Mouse (Mus musculus) liver, adult 2 months (tissue): ENCODE measurements around the gene 9230112D13Rik. TPM values are rescaled to one million over a fixed set of nuclear protein-coding genes. Genes with fewer than 3 reads are reported as not detected.

Experiments
- DNase-seq: peaks from one replicate; pipeline ENCODE4 v3.0.0-alpha.2; 2011; ENCODE audit warnings: low read depth, low spot score; ENCODE audit errors: extremely low read depth
- H3K27ac ChIP-seq: fragments of 200-500 bp; replicated peaks from 2 replicates; pipeline ENCODE4 v1.5.1; 2012; ENCODE audit warnings: low read depth, mild to moderate bottlenecking, control low read depth, inconsistent platforms, low read length; ENCODE audit not compliant: insufficient read depth
- H3K27me3 ChIP-seq: fragments of 200-500 bp; 2 replicates; pipeline ENCODE4 v1.6.1; 2012; ENCODE audit warnings: mild to moderate bottlenecking, moderate library complexity, low read length, inconsistent platforms; ENCODE audit not compliant: control insufficient read depth, insufficient read depth
- H3K36me3 ChIP-seq: fragments of 200-500 bp; 2 replicates; pipeline ENCODE4 v1.6.1; 2012; ENCODE audit warnings: low read length, inconsistent platforms; ENCODE audit not compliant: control insufficient read depth, insufficient read depth
- H3K4me1 ChIP-seq: fragments of 200-500 bp; 2 replicates; pipeline ENCODE4 v1.6.1; 2011; ENCODE audit warnings: low read length; ENCODE audit not compliant: control insufficient read depth, insufficient read depth
- H3K4me3 ChIP-seq: fragments of 200-500 bp; 2 replicates; pipeline ENCODE4 v1.5.1; 2011; ENCODE audit warnings: low read depth, mild to moderate bottlenecking, control low read depth, low read length, moderate library complexity; ENCODE audit not compliant: insufficient read depth
- H3K79me2 ChIP-seq: fragments of 200-500 bp; 2 replicates; pipeline ENCODE4 v1.6.1; 2012; ENCODE audit warnings: inconsistent platforms, mild to moderate bottlenecking, low read length, moderate library complexity; ENCODE audit not compliant: control insufficient read depth, insufficient read depth
- H3K9ac ChIP-seq: fragments of 200-500 bp; 2 replicates; pipeline ENCODE4 v1.6.1; 2012; ENCODE audit warnings: low read depth, mild to moderate bottlenecking, control low read depth, inconsistent platforms, low read length
- CTCF ChIP-seq: fragments of 200-500 bp; IDR thresholded peaks from 2 replicates; pipeline ENCODE4 v1.5.1; 2011; ENCODE audit warnings: low read depth, low read length, control low read depth
- POLR2A ChIP-seq: fragments of 200-500 bp; IDR thresholded peaks from 2 replicates; pipeline ENCODE4 v1.6.1; 2011; ENCODE audit warnings: low read length, control low read depth; ENCODE audit not compliant: insufficient read depth; ENCODE audit errors: extremely low read depth
- WGBS: fragments of 180-500 bp; shearing (Covaris S2); methylation state at CpG from one replicate; pipeline ENCODE4 v1.1.7; 2018; 5-methylcytosine and 5-hydroxymethylcytosine counted together
- polyA plus RNA-seq: library from polyadenylated mRNA; depleted of rRNA; stranded (reverse); fragments of >200 nt; gene quantifications from 2 replicates; pipeline ENCODE4 v1.2.3, GENCODE M21; 2012
- total RNA-seq: library from RNA; depleted of rRNA; stranded (reverse); fragments of >200 nt; gene quantifications from 2 replicates; pipeline ENCODE4 v1.2.3, GENCODE M21; 2014

Gene 9230112D13Rik
- total and polyA plus RNA-seq, 2 experiments: not detected

DNA sequence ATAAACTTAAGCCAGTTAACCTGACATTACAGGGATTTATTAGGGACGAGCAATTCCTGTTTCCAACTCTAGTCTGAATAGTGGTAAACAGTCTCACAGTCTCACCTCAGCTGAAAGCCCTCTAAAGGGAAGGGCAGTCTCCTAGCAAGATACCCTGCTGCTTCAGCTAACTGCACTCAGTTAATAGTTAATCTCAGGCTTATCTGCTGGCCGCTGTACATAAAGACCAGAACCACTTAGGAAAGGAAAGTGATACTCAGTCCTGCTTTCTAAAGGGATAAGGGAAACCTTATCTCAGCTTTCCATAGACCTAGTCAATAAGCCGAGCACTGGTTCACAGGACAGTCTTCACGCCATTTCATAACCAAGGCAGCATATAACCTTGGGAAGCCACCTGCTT lies 13.3 kb upstream of the 9230112D13Rik start:
- Histone ChIP-seq H3K79me2 (no peaks in the 10 kb centered on the region), H3K9ac (no peak overlapping the region), H3K27me3 (no peaks in the 10 kb centered on the region), H3K4me1 (peaks cover 4% of the 10 kb centered on the region; the same call in 1 of the 2 replicates), H3K36me3 (no peaks in the 10 kb centered on the region), H3K27ac (no peak overlapping the region), H3K4me3 (peak overlapping the region; percentile 34)
- no peak for TF ChIP-seq CTCF
- no peak for TF ChIP-seq POLR2A
- peak; percentile 53 for DNase-seq
- 22% methylated on average over 4 of the region's 4 CpGs for WGBS

DNA sequence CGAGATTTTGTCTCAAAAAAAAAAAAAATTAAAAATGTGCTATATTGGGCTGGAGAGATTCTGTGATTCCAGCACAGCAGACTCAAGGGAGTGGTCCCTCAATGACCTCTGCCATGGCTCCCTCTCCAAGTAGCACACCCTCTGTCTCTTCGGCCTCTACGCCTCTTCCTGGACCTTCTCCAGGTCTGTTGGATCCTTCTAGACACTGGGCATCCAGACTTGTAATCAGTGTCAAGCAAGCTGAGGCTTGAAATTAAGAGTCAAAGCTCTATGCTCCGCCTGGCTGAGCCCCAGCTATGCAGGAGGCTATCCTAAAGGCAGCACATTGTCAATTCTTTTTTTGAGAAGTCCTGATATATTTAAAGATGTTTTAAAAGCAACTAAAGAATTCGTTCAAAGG lies 10.9 kb upstream of the 9230112D13Rik start:
- Histone ChIP-seq H3K36me3 (no peaks in the 10 kb centered on the region), H3K9ac (no peak overlapping the region), H3K79me2 (no peaks in the 10 kb centered on the region), H3K4me1 (peaks cover 4% of the 10 kb centered on the region; the same call in 1 of the 2 replicates), H3K4me3 (no peak overlapping the region), H3K27me3 (no peaks in the 10 kb centered on the region), H3K27ac (no peak overlapping the region)
- DNase-seq: no peak
- TF ChIP-seq POLR2A (no peak), CTCF (no peak)
- WGBS: 77% methylated on average over 5 of the region's 5 CpGs

DNA sequence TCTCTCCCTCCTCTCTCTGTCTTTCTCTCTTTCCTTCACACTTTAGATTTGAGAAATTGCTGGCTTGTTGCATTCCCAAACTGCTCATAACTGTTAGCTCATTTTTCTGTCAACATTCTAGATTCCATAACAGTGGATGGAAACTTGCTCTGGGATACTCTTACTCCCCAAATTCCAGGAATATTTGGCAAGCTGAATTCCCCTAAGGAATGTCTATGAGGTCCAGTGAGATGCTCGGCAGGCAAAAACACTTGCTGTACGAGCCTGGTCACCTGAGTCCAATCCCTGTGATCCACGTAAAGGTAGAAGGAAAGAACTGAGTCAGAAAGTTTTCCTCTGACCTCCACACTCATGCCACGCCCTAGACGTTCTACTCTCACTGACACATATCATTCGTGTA lies 9.9 kb upstream of the 9230112D13Rik start:
- 86% methylated on average over 6 of the region's 6 CpGs for WGBS
- no peaks in the 10 kb centered on the region for H3K79me2 ChIP-seq
- peaks cover 4% of the 10 kb centered on the region; the same call in 1 of the 2 replicates for H3K4me1 ChIP-seq
- H3K36me3 ChIP-seq: no peaks in the 10 kb centered on the region
- H3K27me3 ChIP-seq: no peaks in the 10 kb centered on the region
- DNase-seq: no peak
- no peak overlapping the region for H3K4me3 ChIP-seq
- TF ChIP-seq POLR2A: no peak
- no peak for TF ChIP-seq CTCF
- H3K27ac ChIP-seq: no peak overlapping the region
- no peak overlapping the region for H3K9ac ChIP-seq

DNA sequence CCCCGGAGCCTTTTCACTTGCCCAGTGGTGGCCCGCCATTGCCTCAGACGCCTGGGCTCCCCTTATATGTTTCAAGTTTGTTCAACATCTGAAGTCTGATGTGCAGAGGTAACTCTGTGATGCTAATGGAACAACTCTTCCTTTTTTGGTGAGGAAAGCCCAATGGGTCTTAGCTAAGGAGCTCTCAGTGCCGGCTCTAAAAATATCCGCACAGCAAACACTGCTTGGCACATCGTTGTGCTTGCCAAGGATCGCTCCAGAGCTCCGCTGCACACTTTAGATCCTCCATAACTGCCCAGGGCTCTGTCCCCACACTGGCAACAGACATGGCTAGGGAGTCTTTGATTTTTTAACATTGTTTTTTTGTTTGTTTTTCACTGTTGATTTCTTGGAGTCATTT lies 6.2 kb upstream of the 9230112D13Rik start:
- Histone ChIP-seq H3K9ac (no peak overlapping the region), H3K79me2 (no peaks in the 10 kb centered on the region), H3K4me1 (no peaks in the 10 kb centered on the region), H3K4me3 (no peak overlapping the region), H3K27ac (no peak overlapping the region), H3K36me3 (no peaks in the 10 kb centered on the region), H3K27me3 (no peaks in the 10 kb centered on the region)
- no peak for DNase-seq
- TF ChIP-seq POLR2A: no peak
- TF ChIP-seq CTCF: no peak
- WGBS: 80% methylated on average over 8 of the region's 8 CpGs

DNA sequence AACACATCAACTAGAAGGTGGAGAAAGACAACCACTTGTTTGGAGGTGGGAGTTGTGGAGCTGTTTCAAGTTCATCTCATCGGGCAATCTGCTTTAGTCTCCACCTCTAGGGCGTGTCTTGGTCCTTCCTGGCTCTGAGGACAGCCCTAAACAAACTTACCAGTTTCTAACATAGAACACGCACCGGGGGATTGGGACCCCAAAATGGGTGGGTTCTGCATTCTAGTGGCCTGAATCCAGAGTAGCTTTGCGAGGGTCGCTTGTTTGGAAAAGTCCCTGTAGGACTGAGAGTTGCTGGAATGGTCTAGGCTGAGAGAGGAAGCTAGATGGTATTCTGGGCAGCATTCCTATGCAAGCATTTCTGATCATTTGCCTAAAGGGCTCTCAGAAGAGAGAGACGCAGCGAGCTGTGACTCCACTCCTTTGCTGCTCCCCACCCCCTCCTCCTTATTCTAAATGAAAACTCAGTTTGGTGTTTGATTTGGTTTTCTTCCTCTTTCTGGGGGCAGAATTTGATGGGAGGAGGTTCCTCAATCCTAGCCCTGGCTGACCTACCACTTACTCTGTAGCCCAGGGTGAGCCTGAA lies 4.5 kb downstream of the 9230112D13Rik start:
- Histone ChIP-seq H3K4me1 (peaks cover 8% of the 10 kb centered on the region; the same call in 1 of the 2 replicates), H3K27ac (no peak overlapping the region), H3K79me2 (no peaks in the 10 kb centered on the region), H3K9ac (no peak overlapping the region), H3K36me3 (no peaks in the 10 kb centered on the region), H3K4me3 (no peak overlapping the region), H3K27me3 (no peaks in the 10 kb centered on the region)
- no peak for TF ChIP-seq POLR2A
- no peak for TF ChIP-seq CTCF
- 80% methylated on average over 8 of the region's 8 CpGs for WGBS
- no peak for DNase-seq

DNA sequence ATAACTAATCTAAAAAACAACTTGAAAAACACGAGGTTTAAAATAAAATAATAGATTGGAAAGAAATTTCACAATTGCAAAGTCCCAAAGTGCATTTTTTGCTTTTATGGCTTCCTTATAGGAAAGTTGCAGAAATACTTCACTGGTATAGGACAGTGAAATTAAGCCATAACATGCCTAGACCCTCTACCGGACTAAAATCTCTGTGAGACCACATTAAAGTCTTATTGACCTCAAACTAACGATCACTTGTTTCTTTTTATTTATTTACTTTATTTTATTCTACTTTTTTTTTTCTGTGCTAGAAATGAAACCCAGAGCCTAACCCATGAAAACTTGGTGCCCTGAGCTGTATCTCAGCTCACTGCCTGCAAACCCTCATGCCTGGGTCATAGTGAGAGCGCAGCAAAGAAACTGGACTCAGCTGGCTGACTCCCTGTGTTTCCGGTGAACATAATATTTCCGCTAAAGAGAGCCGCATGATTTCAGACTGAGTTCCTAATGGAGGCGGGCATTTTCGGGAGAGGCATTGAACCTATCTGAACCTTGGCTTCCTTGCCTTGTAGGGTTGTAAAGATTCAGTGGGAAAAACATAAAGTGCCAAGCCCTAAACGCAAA lies 5.5 kb downstream of the 9230112D13Rik start:
- TF ChIP-seq POLR2A (no peak), CTCF (no peak)
- WGBS: 85% methylated on average over 10 of the region's 10 CpGs
- H3K9ac ChIP-seq: no peak overlapping the region
- H3K27ac ChIP-seq: no peak overlapping the region
- peaks cover 8% of the 10 kb centered on the region; the same call in 1 of the 2 replicates for H3K4me1 ChIP-seq
- H3K27me3 ChIP-seq: no peaks in the 10 kb centered on the region
- no peak for DNase-seq
- no peaks in the 10 kb centered on the region for H3K79me2 ChIP-seq
- H3K4me3 ChIP-seq: no peak overlapping the region
- H3K36me3 ChIP-seq: no peaks in the 10 kb centered on the region
